Mouse (Mus musculus): ENCODE measurements around the gene Itsn1.

GRCm38 (mm10) chr16:91810235-91810634 is 81.2 kb downstream of the Itsn1 start:
- TF ChIP-seq CTCF (IDR thresholded peaks at IDR 0.05; ENCODE audit: borderline replicate concordance, extremely low read depth, insufficient read depth, insufficient read length) (no peak), POLR2A (IDR thresholded peaks at IDR 0.05; ENCODE audit: borderline replicate concordance, extremely low read depth, insufficient read depth, insufficient read length, poor library complexity, severe bottlenecking) (no peak)

Data from brain, embryonic 14.5 days (tissue).